Mouse (Mus musculus): ENCODE measurements around the gene Tnik.

The Tnik gene

GRCm38 (mm10) chr3:28593922-28594321, 330.9 kb downstream of the Tnik start:
- H3K4me3 ChIP-seq (replicated peaks; ENCODE audit: low read length) = no peak overlapping the region
- H3K9me3 ChIP-seq (ENCODE audit: low read length) = no peaks in the 10 kb centered on the region; the same call in 1 of the 2 replicates
- no peak for TF ChIP-seq CTCF (conservative IDR thresholded peaks at IDR 0.05; ENCODE audit: low read length)
- no peak for TF ChIP-seq POU5F1 (IDR thresholded peaks at IDR 0.05; ENCODE audit: borderline replicate concordance, low read length)
- TF ChIP-seq NANOG (IDR thresholded peaks at IDR 0.05; ENCODE audit: borderline replicate concordance, low read length) = no peak
- H3K27me3 ChIP-seq (ENCODE audit: insufficient read depth, low read length) = peaks cover 9% of the 10 kb centered on the region; the same call in 1 of the 2 replicates
- no peaks in the 10 kb centered on the region for H3K36me3 ChIP-seq (ENCODE audit: insufficient read depth, low read length)
- no peaks in the 10 kb centered on the region for H3K4me1 ChIP-seq (replicated peaks; ENCODE audit: low read depth, low read length)

- TF ChIP-seq CTCF (conservative IDR thresholded peaks at IDR 0.05; ENCODE audit: low read length) (no peak), NANOG (IDR thresholded peaks at IDR 0.05; ENCODE audit: borderline replicate concordance, low read length) (no peak), POU5F1 (IDR thresholded peaks at IDR 0.05; ENCODE audit: borderline replicate concordance, low read length) (no peak)
- H3K4me3 ChIP-seq (replicated peaks; ENCODE audit: low read length) = no peak overlapping the region
- H3K9me3 ChIP-seq (ENCODE audit: low read length) = no peaks in the 10 kb centered on the region
- 0 out of 2 replicates have a peak, but pooled peaks cover 7% of the 10 kb centered on the region for H3K27me3 ChIP-seq (ENCODE audit: insufficient read depth, low read length)
- no peaks in the 10 kb centered on the region for H3K4me1 ChIP-seq (replicated peaks; ENCODE audit: low read depth, low read length)
- no peaks in the 10 kb centered on the region for H3K36me3 ChIP-seq (ENCODE audit: insufficient read depth, low read length)
Measured at GRCm38 (mm10) chr3:28599476-28599875, 336.5 kb downstream of the Tnik start.

- TF ChIP-seq CTCF (conservative IDR thresholded peaks at IDR 0.05; ENCODE audit: low read length) (no peak), NANOG (IDR thresholded peaks at IDR 0.05; ENCODE audit: borderline replicate concordance, low read length) (no peak)
- Histone ChIP-seq H3K9me3 (ENCODE audit: low read length) (no peaks in the 10 kb centered on the region), H3K27me3 (ENCODE audit: insufficient read depth, low read length) (0 out of 2 replicates have a peak, but pooled peaks cover 3% of the 10 kb centered on the region), H3K4me1 (replicated peaks; ENCODE audit: low read depth, low read length) (no peaks in the 10 kb centered on the region), H3K4me3 (replicated peaks; ENCODE audit: low read length) (no peak overlapping the region), H3K36me3 (ENCODE audit: insufficient read depth, low read length) (no peaks in the 10 kb centered on the region)
Measured at GRCm38 (mm10) chr3:28606741-28607140, 343.7 kb downstream of the Tnik start.

- TF ChIP-seq NANOG (IDR thresholded peaks at IDR 0.05; ENCODE audit: borderline replicate concordance, low read length) (no peak), CTCF (conservative IDR thresholded peaks at IDR 0.05; ENCODE audit: low read length) (no peak), POU5F1 (IDR thresholded peaks at IDR 0.05; ENCODE audit: borderline replicate concordance, low read length) (no peak)
- H3K9me3 ChIP-seq (ENCODE audit: low read length) = no peaks in the 10 kb centered on the region
- H3K4me1 ChIP-seq (replicated peaks; ENCODE audit: low read depth, low read length) = no peaks in the 10 kb centered on the region
Measured at GRCm38 (mm10) chr3:28612330-28612729, 349.3 kb downstream of the Tnik start.

GRCm38 (mm10) chr3:28616386-28616785, 353.4 kb downstream of the Tnik start:
- Histone ChIP-seq H3K4me3 (replicated peaks; ENCODE audit: low read length) (no peak overlapping the region), H3K9me3 (ENCODE audit: low read length) (no peaks in the 10 kb centered on the region), H3K27me3 (ENCODE audit: insufficient read depth, low read length) (no peaks in the 10 kb centered on the region), H3K36me3 (ENCODE audit: insufficient read depth, low read length) (no peaks in the 10 kb centered on the region), H3K4me1 (replicated peaks; ENCODE audit: low read depth, low read length) (0 out of 2 replicates have a peak, but pooled peaks cover 3% of the 10 kb centered on the region)
- TF ChIP-seq NANOG (IDR thresholded peaks at IDR 0.05; ENCODE audit: borderline replicate concordance, low read length) (no peak), CTCF (conservative IDR thresholded peaks at IDR 0.05; ENCODE audit: low read length) (no peak), POU5F1 (IDR thresholded peaks at IDR 0.05; ENCODE audit: borderline replicate concordance, low read length) (no peak)

More at GRCm38 (mm10) chr3:28612330-28612729, 349.3 kb downstream of the Tnik start:
- no peaks in the 10 kb centered on the region for H3K27me3 ChIP-seq (ENCODE audit: insufficient read depth, low read length)
- H3K4me3 ChIP-seq (replicated peaks; ENCODE audit: low read length) = no peak overlapping the region
- no peaks in the 10 kb centered on the region for H3K36me3 ChIP-seq (ENCODE audit: insufficient read depth, low read length)

GRCm38 (mm10) chr3:28617008-28617627, 354.1 kb downstream of the Tnik start:
- H3K4me3 ChIP-seq (replicated peaks; ENCODE audit: low read length) = no peak overlapping the region
- TF ChIP-seq NANOG (IDR thresholded peaks at IDR 0.05; ENCODE audit: borderline replicate concordance, low read length) = no peak
- TF ChIP-seq POU5F1 (IDR thresholded peaks at IDR 0.05; ENCODE audit: borderline replicate concordance, low read length) = no peak
- no peak for TF ChIP-seq CTCF (conservative IDR thresholded peaks at IDR 0.05; ENCODE audit: low read length)
- no peaks in the 10 kb centered on the region for H3K9me3 ChIP-seq (ENCODE audit: low read length)
- no peaks in the 10 kb centered on the region for H3K36me3 ChIP-seq (ENCODE audit: insufficient read depth, low read length)
- H3K4me1 ChIP-seq (replicated peaks; ENCODE audit: low read depth, low read length) = 0 out of 2 replicates have a peak, but pooled peaks cover 3% of the 10 kb centered on the region
- H3K27me3 ChIP-seq (ENCODE audit: insufficient read depth, low read length) = no peaks in the 10 kb centered on the region

GRCm38 (mm10) chr3:28621792-28622191, 358.8 kb downstream of the Tnik start:
- H3K4me3 ChIP-seq (replicated peaks; ENCODE audit: low read length) = no peak overlapping the region
- H3K9me3 ChIP-seq (ENCODE audit: low read length) = no peaks in the 10 kb centered on the region
- no peaks in the 10 kb centered on the region for H3K27me3 ChIP-seq (ENCODE audit: insufficient read depth, low read length)
- peaks cover 18% of the 10 kb centered on the region for H3K4me1 ChIP-seq (replicated peaks; ENCODE audit: low read depth, low read length)
- no peaks in the 10 kb centered on the region for H3K36me3 ChIP-seq (ENCODE audit: insufficient read depth, low read length)
- no peak for TF ChIP-seq NANOG (IDR thresholded peaks at IDR 0.05; ENCODE audit: borderline replicate concordance, low read length)
- no peak for TF ChIP-seq CTCF (conservative IDR thresholded peaks at IDR 0.05; ENCODE audit: low read length)
- TF ChIP-seq POU5F1 (IDR thresholded peaks at IDR 0.05; ENCODE audit: borderline replicate concordance, low read length) = no peak

GRCm38 (mm10) chr3:28626816-28627215, 363.8 kb downstream of the Tnik start:
- Histone ChIP-seq H3K4me1 (replicated peaks; ENCODE audit: low read depth, low read length) (peaks cover 34% of the 10 kb centered on the region), H3K27me3 (ENCODE audit: insufficient read depth, low read length) (no peaks in the 10 kb centered on the region), H3K36me3 (ENCODE audit: insufficient read depth, low read length) (no peaks in the 10 kb centered on the region), H3K4me3 (replicated peaks; ENCODE audit: low read length) (no peak overlapping the region), H3K9me3 (ENCODE audit: low read length) (no peaks in the 10 kb centered on the region)
- TF ChIP-seq NANOG (IDR thresholded peaks at IDR 0.05; ENCODE audit: borderline replicate concordance, low read length) = no peak
- TF ChIP-seq POU5F1 (IDR thresholded peaks at IDR 0.05; ENCODE audit: borderline replicate concordance, low read length) = no peak
- no peak for TF ChIP-seq CTCF (conservative IDR thresholded peaks at IDR 0.05; ENCODE audit: low read length)

- H3K4me3 ChIP-seq (replicated peaks; ENCODE audit: low read length) = no peak overlapping the region
- no peak for TF ChIP-seq CTCF (conservative IDR thresholded peaks at IDR 0.05; ENCODE audit: low read length)
- no peak for TF ChIP-seq POU5F1 (IDR thresholded peaks at IDR 0.05; ENCODE audit: borderline replicate concordance, low read length)
- no peak for TF ChIP-seq NANOG (IDR thresholded peaks at IDR 0.05; ENCODE audit: borderline replicate concordance, low read length)
- H3K9me3 ChIP-seq (ENCODE audit: low read length) = no peaks in the 10 kb centered on the region
- H3K36me3 ChIP-seq (ENCODE audit: insufficient read depth, low read length) = no peaks in the 10 kb centered on the region
- peaks cover 35% of the 10 kb centered on the region for H3K4me1 ChIP-seq (replicated peaks; ENCODE audit: low read depth, low read length)
- H3K27me3 ChIP-seq (ENCODE audit: insufficient read depth, low read length) = no peaks in the 10 kb centered on the region
Measured at GRCm38 (mm10) chr3:28636778-28637177, 373.8 kb downstream of the Tnik start.

All from E14TG2a.4 (cell line).